Mouse (Mus musculus) bone marrow macrophage, adult 2 months (primary cell): Measurements from ENCODE around the gene Col5a1.

Experiments
- CTCF ChIP-seq: IDR thresholded peaks from 2 replicates; pipeline ENCODE4 v1.5.1; 2012; ENCODE audit warnings: low read depth, mild to moderate bottlenecking, low read length, moderate library complexity
- POLR2A ChIP-seq: IDR thresholded peaks from 2 replicates; pipeline ENCODE4 v1.6.1; 2012; ENCODE audit warnings: mild to moderate bottlenecking, low read depth, low read length, borderline replicate concordance

- TF ChIP-seq POLR2A (no peak), CTCF (no peak)
Observed at GRCm38 (mm10) chr2:28005187-28005586, 119.0 kb downstream of the Col5a1 start.
